Mouse (Mus musculus) B cell, adult 2 months (primary cell): ENCODE results near the gene Senp8.

Experiments
- DNase-seq, 2 experiments: peaks; one replicate each; pipeline ENCODE4 v3.0.0; 2022

The Senp8 gene

DNA sequence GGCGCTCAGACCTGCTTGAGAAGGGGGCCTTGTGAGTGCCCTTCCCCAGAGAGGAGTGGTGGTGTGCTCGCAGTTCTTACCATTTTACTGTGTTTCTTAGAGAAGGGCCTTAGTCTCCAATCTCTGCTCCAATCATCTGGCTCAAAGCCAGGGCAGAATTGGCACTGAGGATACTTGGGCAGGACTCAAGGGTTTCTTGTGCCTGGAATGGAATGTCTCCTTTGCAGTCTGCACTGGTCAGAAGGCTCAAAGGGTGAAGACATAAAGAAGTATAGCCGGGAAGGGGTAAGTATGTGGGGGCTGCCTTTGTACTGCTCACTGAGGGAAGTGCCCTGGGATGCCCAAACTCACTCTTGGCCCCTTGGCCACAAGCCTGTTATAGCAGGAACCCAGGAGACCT is 41.3 kb downstream of the Senp8 start:
- DNase-seq: no peak

DNA sequence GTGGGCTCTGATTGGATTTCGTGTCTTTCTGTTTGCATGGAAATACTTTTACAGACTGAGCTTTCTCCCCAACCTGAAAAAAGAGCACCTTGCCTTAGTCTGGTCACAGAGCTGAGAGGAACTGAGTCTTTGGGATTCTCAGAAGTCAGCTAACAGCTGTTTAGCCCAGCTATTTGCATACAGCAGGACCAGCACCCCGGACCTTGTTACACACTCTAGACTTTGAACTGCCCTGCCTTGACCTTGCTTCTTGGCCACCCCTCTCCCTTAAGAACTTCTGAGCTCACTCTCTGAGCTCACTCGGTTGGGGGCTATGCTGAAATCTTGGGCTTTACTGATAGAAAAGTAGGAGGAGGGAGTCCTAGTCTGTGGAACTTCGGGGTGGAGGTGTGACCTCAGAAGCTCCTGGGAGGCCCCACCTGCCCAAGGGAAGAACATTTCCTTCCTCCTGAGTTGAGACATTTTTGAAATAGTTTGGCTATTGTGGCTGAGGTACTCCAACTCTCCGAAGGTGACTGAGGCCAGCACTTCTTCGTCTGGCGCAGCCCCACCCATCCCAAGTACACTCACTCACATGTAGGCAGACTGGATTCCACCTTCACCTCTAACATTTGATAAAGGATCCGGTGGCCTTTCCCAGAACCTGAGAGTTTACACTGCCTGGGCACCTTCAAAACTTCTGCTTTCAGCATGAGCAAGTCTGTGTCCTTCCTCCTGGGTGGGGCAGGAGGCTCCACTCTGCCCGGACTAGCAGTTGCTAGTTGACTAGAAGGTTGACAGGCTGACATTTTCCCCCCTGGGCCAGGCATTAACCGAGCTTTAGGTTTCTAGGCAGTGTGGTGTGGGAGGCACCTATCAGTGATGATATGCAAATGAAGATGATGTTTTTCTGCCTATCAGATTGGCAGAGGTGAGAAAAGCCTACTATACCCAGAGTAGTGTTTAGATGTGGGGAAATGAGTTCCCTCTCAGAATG is 43.4 kb downstream of the Senp8 start:
- DNase-seq: peak in 1 of 2 experiments; percentile 8

GRCm38 (mm10) chr9:59703099-59703498 is 47.4 kb downstream of the Senp8 start:
- no peak for DNase-seq

GRCm38 (mm10) chr9:59701094-59701493 is 49.4 kb downstream of the Senp8 start:
- no peak for DNase-seq

DNA sequence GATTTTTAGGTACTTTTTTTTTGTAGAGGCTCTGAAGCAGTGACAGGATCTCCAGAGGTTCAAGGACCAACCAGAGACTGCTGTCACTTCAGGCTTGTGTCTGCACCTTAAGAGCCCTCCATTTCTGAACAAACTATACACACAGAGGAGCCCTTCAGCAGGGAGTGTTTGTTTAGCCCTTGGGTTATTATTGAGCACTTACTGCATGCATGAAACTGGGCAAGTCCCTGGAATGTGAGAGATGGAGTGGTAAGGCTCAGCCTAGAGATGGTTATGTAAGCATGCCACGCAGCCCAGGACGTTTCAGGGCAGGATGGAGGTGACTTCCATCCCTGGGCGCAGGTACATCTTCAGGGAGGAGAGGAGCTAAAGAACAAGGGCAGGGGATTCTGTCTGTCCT is 54.1 kb downstream of the Senp8 start:
- DNase-seq: no peak

DNA sequence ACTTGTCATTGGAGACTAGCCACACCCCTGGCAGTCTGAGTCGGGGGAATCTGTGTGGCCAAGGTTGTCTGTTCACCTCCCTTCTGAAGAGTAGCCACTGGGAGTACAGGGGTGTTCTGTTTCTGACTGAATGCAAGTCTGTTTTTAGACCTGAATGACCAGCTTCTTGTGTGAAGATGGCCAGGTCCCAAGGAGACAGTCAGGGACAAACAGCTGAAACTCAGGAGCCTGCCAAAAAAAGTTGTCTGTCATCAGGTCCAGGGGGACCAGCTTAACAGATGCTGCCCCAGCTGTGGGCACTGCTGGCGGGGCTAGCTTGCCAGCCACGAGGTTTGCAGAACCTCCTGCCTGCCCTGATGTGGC is 55.1 kb downstream of the Senp8 start:
- no peak for DNase-seq

DNA sequence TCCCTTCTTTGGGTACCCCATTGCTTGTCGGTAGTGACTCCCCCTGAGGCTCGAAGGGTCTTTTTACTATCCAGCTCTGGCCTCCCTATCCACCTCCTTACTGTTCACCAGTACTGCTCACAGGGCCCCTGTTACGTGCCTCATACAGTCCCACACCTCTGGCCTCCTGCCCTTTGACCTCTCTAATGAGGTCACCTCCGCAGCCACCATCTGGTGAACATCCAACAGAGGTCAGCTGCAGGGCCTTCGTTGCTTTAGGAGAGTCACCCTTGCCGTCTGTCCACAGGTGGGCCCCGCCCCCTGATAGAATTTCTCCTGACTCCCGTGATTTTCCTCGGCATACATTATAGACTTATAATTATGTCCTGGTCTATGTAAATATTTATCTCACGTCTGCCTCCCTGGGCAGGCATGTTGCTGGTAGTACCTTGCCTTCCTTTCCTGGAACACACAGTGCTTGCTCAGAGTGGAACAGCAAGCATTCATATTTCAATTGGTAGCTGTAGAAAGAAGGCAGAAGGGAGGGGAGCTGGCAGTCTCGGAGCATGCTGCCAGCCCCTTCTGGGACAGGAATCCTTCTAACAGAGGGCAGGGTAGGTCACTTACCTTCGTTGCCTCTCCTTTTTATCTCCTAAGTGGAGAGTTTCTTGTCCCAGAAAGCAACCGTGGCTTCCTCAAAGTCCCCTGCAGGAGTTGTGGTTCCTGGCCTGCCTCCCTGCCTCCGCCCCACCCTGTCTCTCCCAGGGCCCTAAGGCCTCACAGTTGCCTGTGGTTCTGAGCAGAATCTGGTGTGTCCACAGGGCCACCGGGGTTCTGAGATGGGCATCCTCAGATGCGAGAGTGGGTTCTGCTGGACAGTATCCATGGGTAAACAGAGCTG is 55.7 kb downstream of the Senp8 start:
- DNase-seq: no peak

- no peak for DNase-seq
Measured at GRCm38 (mm10) chr9:59692145-59692544, 58.4 kb downstream of the Senp8 start.

- DNase-seq: no peak
Measured at GRCm38 (mm10) chr9:59691635-59692094, 58.8 kb downstream of the Senp8 start.

DNA sequence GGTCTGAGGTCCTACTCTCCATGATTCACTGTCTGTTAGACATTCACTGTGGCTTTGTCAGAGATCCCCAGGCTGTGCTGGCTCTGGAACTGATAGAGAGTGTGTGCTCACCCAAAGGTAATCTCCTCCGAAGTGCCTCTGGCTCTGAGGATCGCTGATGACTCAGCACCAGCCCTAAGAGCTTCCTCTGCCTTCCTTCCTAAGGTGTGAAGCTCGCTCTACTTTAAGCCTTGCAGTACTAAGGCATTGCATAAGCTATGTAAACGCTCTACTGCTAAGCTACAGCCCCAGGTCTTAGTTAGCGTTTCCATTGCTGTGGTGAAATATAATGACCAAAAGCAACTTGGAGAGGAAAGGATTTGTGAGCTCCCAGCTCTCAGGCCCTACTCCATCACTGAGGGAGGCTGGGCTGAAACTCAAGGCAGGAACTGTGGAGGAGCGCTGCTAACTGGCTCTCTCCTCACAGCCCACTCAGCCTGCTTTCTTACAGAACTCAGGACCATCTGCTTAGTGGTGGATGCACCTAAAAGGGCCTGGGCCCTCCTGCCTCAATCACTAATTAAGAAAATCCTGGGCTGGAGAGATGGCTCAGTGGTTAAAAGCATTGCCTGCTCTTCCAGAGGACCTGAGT is 63.0 kb downstream of the Senp8 start:
- DNase-seq: no peak
